Mouse (Mus musculus) layer of hippocampus, adult 2 months (tissue): ENCODE data around the gene Ccm2. TPM values are rescaled to one million over a fixed set of nuclear protein-coding genes. Genes with fewer than 3 reads are reported as not detected.
A peak's percentile ranks its signal among the peaks of the same experiment; 100 is the strongest.

Experiments used
- DNase-seq, 2 experiments: peaks; one replicate each; pipeline ENCODE4 v3.0.0; 2022; ENCODE audit warnings: low spot score in 2 of 2
- H3K27ac ChIP-seq: fragments of 200-600 bp; 2 replicates; pipeline ENCODE4 v1.8.1; 2022
- H3K4me3 ChIP-seq: fragments of 200-600 bp; 2 replicates; pipeline ENCODE4 v1.8.1; 2022; ENCODE audit warnings: mild to moderate bottlenecking
- CTCF ChIP-seq: fragments of 200-600 bp; conservative IDR thresholded peaks from 2 replicates; pipeline ENCODE4 v1.8.1; 2022; ENCODE audit warnings: antibody characterized with exemption, mild to moderate bottlenecking, moderate library complexity
- total RNA-seq, 2 experiments: library from RNA; stranded (reverse); gene quantifications; 2 replicates each; pipeline ENCODE4 v1.2.3; 2021

Gene Ccm2
- total RNA-seq, 2 experiments from 2014 or later: 50.2 to 55.8 TPM

DNA sequence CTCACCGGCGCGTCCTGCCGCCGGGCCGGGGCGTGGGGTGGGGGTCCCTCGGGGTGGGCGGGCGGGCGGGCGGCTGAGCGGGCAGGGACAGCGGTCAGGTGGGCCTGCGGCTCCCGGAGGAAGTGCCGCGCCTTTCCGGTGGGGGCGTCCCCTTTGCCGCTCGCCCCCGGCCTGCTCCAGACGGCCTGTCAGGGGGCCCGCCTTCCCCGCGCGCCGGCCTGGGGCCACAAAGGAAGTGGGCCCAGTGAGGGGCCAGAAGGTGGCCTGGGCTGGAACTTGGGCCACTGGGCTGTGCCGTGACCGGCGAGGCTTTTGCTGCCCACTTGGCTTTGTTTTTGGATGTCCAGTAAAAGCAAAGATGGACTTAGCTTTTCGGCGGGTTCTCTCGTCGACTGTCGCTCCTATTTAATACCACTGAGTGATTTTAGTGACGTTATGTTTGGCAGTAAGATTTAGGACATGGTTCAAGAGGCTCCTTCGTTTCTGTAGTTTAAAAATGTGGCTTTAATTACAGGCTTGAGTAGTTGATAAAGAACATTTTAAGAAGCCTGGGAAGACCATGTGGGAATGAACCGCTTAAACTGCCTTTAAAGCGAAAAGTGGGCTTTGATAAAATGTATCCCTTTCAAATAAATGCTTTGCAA, 472 bp downstream of the Ccm2 start:
- peak overlapping the region; percentile 88 for H3K4me3 ChIP-seq
- DNase-seq: peak; percentile 17 to 18
- peak overlapping the region; percentile 94 for H3K27ac ChIP-seq
- TF ChIP-seq CTCF: peak; percentile 24; the same call in 1 of the 2 replicates

DNA sequence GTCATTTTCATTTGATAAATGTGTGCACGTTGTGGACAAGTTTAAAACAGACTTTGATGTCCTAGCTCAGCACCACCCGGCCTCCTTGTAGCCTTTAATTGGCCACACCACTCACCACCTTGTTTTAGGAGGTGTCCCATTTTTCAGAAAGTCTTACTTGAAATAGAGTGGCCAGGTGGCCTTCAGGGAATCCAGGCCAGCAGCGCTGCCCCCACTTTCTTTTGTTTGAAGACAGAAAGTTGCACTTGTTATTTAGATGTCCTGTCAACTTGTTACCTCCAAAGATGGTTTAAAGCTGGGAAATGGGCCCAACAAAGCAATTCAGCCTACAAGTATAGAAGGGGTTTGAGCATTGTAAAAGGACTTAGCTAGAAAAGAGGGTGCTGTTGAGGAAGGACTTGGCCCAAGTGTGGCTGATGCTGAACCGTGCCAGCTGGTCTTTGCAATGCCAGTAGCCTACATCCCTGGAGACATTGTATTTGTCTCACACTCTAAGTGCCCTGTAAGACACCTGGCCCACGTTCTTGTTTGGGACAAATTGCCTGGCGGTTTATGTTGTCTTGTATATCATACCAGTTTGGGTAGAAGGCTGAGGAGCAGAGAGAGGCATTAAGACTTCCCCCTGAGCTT, 1.1 kb downstream of the Ccm2 start:
- Histone ChIP-seq H3K4me3 (peak overlapping the region; percentile 88), H3K27ac (peak overlapping the region; percentile 94)
- no peak for DNase-seq
- no peak for TF ChIP-seq CTCF

DNA sequence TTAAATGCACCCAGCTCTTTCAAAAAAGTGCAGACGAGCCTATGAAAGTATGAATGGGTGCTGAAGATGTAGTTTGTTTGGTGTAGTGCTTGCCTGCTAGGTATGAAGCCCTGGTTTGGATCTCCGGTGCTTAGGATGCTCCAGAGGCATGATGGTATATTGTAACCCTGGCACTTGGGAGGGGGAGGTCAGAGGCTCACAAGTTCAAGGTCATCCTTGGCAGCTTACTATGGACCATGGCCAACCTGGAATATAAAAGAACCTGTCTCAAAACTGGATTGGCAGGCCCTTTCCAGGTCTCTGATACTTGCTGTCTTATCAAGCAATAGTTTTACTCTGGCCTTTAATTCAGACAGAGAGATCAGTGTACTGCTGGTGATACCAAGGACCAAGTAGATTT, 3.1 kb downstream of the Ccm2 start:
- no peak for DNase-seq
- TF ChIP-seq CTCF: no peak
- Histone ChIP-seq H3K4me3 (no peak overlapping the region), H3K27ac (no peak overlapping the region)

DNA sequence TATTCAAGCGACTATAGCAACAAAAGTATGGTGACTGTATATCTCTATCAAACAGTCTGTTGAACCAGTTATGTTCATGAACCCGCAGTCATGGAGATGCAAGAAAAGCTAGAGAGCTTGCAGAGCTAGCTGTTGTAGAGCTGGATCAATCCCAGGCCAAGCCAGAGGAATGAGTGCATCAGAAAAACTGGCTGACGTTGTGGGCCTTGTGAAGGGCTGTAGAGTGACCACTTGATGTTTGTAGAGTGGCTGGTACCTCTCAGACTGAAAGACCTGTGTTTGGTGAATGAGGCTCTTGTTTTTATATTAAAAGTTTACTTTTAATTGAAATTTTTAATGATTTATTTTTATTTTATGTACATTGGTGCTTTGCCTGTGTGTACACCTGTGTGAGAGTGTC, 3.5 kb downstream of the Ccm2 start:
- no peak for DNase-seq
- no peak overlapping the region for H3K4me3 ChIP-seq
- no peak overlapping the region for H3K27ac ChIP-seq
- no peak for TF ChIP-seq CTCF

DNA sequence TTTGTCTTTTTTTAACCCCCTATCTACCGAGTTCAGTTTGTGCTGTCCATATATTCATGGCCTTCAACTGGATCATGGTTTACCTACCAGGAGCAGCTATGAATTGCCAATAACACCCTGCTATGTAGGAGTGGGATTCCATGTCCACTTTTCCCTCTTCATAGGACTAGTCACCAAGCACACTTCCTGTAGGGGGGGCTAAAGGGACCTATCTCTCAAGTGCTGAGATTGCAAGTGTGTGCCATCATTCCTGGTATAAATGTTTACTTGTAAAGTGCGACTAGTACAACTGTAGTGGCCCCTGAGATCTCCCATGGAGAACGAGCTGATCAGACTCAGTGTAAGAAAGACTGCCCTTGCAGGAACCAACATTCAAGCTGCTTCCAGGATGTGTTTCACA, 11.5 kb downstream of the Ccm2 start:
- DNase-seq: no peak
- Histone ChIP-seq H3K4me3 (no peak overlapping the region), H3K27ac (no peak overlapping the region)
- peak; percentile 12; the same call in 1 of the 2 replicates for TF ChIP-seq CTCF

DNA sequence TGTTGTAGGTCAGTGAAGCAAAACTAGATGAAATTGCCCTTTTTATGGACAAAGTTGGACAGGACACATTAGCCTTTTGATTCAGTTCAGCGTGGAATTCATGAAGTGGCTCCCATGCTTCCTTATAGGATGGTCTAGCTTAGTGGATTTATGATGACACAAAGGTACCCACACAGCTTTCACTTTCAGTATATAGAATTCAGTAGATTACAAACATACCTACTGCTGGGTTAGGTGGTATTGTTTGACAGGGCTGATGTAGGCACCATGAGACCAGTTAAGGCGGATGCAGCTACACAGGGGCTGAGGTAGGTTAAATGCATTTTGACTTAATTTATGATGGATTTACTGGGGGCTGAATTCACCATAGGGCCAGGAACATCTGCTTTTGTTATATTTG, 13.3 kb downstream of the Ccm2 start:
- H3K27ac ChIP-seq: no peak overlapping the region
- no peak for TF ChIP-seq CTCF
- DNase-seq: no peak
- no peak overlapping the region for H3K4me3 ChIP-seq

DNA sequence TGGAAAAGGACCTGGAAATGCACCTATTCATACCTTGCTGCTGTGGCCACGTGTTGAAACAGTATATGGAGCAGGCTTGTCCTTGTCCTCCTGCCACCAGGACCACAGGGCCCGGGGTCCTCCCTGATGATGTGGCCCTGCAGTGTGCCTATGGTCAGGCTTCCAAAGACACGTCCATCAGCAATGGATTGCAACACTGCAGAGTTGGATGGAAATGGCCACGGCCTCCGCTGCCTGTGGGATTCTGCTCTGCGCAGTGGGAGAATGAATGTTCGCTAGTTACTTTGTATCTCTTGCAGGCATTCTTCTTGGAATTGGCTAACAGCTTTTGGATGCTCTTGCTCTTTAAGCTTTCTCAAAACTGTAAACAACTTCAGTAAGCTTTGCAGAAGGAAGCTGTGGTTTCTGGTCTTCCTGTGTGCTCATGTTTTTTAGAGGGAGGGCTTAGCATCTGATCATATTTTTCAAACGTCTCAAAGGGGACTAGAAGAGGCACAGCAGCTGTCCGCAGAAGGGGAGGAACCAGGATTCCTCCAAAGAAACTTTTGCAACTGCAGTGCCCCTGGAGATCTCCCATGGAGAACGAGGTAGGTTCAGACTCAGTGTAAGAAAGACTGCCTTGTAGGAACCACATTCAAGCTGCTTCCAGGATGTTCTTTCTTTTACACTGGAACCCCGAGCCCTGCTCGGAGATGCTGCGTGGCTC, 14.1 kb downstream of the Ccm2 start:
- no peak overlapping the region for H3K4me3 ChIP-seq
- peak overlapping the region; percentile 51 for H3K27ac ChIP-seq
- DNase-seq: no peak
- no peak for TF ChIP-seq CTCF

DNA sequence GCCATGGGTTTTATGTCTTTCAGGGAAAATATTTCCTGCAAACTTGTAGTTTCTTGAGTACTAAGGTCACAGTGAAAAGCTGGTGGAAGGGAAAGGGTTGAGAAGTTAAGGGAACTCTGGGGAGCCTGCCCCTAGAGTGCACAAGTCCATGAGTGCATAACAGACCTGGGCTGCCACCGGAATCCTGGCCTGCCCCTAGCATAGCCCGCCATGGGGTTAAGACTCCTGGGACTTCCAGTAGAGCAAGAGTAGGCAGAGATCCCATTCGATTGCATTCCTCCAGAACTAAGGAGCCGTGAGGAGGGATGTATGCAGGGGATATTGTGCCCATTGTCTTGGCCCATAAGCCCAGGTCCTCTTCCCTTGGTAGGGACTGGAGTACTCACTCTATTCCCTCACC, 14.8 kb downstream of the Ccm2 start:
- TF ChIP-seq CTCF: no peak
- no peak overlapping the region for H3K4me3 ChIP-seq
- no peak for DNase-seq
- H3K27ac ChIP-seq: peak overlapping the region; percentile 51; the same call in 1 of the 2 replicates

DNA sequence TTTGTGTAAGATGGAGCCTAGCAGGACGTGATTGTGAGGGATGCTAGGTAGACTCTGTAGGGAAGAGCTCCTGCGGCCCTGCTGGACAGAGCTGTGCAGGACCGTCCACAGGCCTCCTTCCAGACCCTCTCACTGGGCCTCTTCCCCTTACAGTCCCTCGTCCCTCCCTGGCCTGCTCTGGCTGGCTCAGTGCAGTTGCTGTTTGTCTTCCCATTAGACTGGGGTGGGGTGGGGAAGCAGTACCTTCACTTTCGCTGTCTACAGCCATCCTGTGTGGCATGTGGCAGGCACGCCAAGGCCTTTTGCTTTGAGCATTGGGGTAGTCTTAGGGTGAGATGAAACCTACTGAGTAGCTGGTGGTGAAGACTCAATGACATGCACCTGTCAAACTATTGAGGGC, 15.7 kb downstream of the Ccm2 start:
- no peak for TF ChIP-seq CTCF
- Histone ChIP-seq H3K27ac (no peak overlapping the region), H3K4me3 (no peak overlapping the region)
- DNase-seq: no peak

DNA sequence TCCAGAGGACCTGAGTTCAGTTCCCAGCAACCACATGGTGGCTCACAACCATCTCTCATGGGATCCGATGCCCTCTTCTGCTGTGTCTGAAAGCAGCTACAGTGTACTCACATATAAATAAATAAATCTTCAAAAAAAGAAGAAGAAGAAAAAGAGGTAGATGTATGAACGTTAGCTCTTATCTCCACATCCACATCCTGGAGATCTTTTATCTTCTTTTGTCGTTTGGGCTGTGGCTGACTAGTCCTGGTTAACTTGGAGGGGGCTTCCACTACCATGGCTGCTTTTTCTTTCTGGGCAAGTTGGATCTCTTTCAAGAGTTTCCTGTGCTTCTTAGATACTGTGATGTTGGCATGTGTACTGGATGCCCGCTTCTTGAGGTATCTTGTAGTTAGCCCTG, 16.5 kb downstream of the Ccm2 start:
- no peak for TF ChIP-seq CTCF
- Histone ChIP-seq H3K4me3 (no peak overlapping the region), H3K27ac (no peak overlapping the region)
- no peak for DNase-seq

DNA sequence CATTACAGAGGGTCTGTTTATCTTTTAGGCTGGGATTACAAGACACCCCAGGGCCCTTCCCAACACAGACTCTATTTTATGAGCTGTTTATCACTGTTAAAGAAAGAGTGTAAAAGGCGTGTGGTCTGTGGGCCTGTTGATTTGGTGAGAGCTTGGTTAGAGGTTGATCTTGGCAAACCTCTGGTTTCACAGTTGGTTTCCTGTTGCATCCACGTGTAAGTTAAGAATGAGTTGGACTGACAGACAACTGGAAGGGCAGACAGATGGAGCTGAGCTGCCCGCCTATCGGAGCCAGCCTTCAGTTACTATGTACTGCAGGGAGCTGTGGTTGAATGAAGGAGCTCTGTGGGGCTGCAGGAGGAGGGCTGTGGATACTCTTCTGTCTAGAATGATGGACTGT, 19.8 kb downstream of the Ccm2 start:
- no peak for DNase-seq
- TF ChIP-seq CTCF: no peak
- Histone ChIP-seq H3K27ac (no peak overlapping the region), H3K4me3 (no peak overlapping the region)

DNA sequence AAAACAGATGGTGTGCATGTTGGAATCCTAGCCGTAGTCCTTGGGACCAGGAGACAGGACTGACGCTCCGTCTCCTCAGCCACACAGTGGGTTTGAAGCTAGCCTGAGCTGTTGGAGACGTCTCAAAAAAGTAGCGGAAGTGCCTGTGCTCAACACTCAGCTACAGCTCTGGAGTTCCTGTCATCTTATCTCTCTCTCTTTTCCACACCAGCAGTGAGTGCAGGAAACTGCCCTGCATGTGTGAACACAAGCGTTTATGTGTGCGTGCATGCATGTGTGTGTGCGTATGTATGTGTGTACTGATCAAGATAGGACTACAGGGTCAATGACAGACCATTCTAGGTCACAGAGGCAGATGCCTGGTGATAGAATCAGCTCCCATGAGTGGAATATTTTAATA, 21.3 kb downstream of the Ccm2 start:
- peak overlapping the region; percentile 84 for H3K27ac ChIP-seq
- no peak overlapping the region for H3K4me3 ChIP-seq
- TF ChIP-seq CTCF: no peak
- DNase-seq: no peak

DNA sequence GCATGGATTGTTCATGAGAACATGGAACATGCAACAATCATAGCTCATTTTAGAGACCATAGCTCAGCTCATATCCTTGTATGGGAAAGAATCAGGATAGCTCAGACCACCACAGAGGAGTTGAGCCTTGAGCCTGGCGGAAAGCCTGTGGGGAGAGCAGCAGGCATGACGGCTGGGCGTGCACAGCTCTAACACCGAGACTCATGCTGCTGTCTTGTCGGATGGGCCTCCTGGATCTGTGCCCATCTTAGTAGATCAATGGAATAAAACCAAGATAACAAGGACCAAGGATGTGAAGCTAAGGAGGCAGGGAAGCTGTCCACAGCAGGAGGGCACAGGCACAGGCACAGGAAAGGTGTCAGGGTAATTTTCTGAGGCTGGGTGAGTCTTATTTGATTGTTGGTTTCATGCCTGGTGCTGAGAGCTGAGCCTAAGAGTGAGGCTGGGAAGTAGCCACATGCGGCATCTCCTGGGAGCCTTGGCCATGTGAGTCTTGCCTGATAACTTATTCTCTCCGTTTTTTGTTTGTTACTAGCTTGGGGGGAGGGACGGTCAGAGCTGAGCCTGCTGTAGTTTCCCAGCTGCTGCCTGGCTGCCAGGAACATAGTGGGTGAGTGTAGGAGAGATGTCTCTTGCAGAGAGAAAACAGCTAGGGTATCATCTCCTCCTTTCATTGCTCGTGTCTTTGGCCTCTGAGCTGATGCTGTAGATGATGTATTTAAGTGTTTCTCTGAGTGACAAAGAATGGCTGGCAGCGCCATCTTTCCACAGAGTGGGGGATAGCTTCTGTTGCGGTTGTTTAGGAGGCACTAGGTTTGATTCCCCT, 22.1 kb downstream of the Ccm2 start:
- H3K27ac ChIP-seq: peak overlapping the region; percentile 84
- peak; percentile 70 for TF ChIP-seq CTCF
- H3K4me3 ChIP-seq: peak overlapping the region; percentile 11; the same call in 1 of the 2 replicates
- peak; percentile 59 to 66 for DNase-seq
